9 mouse cellular contexts compared by ENCODE assay signal in genomic region chr14:120762733-120763132, GRCm38 (mm10).
DNase-seq lines count a peak whose midpoint lies in the region; ATAC-seq and TF ChIP-seq lines count a peak whose summit lies in the region.
"Had no signal": no experiment of that assay in that cellular context is flagged by ENCODE, and none has a peak within 500 bp of the region (broad histone marks: within the 10 kb centered on the region; RNA-seq: fewer than 3 reads in every experiment).

No protein-coding gene starts in this region.

- H3K36me3 ChIP-seq in myocyte (ENCODE audit: control insufficient read depth, insufficient read depth), result no peaks in the 10 kb centered on the region
- H3K36me3 ChIP-seq: neural tube, embryonic 13.5 days had no signal

- peak overlapping the region; percentile 30 for H3K4me2 ChIP-seq in myocyte (ENCODE audit: low read depth)
- H3K4me2 ChIP-seq: neural tube, embryonic 13.5 days had no signal

- ATAC-seq in megakaryocyte-erythroid progenitor cell, adult 5-6 weeks (replicated peaks; ENCODE audit: low FRiP score, low TSS enrichment, poor library complexity, severe bottlenecking), result no peak
- ATAC-seq: activated CD4-positive, CD25-positive, alpha-beta regulatory T cell, adult 4 months had no signal

- no peaks in the 10 kb centered on the region for H3K79me2 ChIP-seq in myocyte (ENCODE audit: control insufficient read depth, insufficient read depth)

- TF ChIP-seq POLR2A in myocyte (IDR thresholded peaks at IDR 0.05; ENCODE audit: insufficient read length, low read depth), result no peak

- no peak overlapping the region for H3ac ChIP-seq in myocyte (ENCODE audit: control insufficient read depth, insufficient read length)

- H3K4me3 ChIP-seq in myocyte, result no peak overlapping the region
- H3K4me3 ChIP-seq: neural tube, embryonic 13.5 days had no signal

- DNase-seq in layer of hippocampus, adult 11-12 months (ENCODE audit: low spot score), result peak; percentile 63
- DNase-seq in layer of hippocampus, postnatal 25 days (ENCODE audit: extremely low spot score in 1 of 2, low spot score in 1 of 2), result no peak
- DNase-seq in ZHBTc4 (ENCODE audit: low read depth, low spot score), result peak; percentile 12
- peak; percentile 22 for DNase-seq in heart, postnatal 4 days
- DNase-seq in natural killer cell, adult 2 months (ENCODE audit: low spot score in 2 of 2), result no peak

- H3K27me3 ChIP-seq in myocyte (ENCODE audit: control insufficient read depth, insufficient read depth, insufficient read length), result no peaks in the 10 kb centered on the region
- H3K27me3 ChIP-seq: neural tube, embryonic 13.5 days had no signal

TF ChIP-seq in myocyte, 11 proteins besides CTCF, POLR2A, EP300 and RAD21:
- TF ChIP-seq USF1 (IDR thresholded peaks at IDR 0.05; ENCODE audit: low read depth), result no peak
- TF ChIP-seq REST (IDR thresholded peaks at IDR 0.05; ENCODE audit: insufficient read depth, insufficient read length), result no peak
- TF ChIP-seq MAX (IDR thresholded peaks at IDR 0.05; ENCODE audit: low read depth), result no peak
- no peak for TF ChIP-seq TCF3 (IDR thresholded peaks at IDR 0.05; ENCODE audit: insufficient read length, low read depth)
- TF ChIP-seq E2F4 (IDR thresholded peaks at IDR 0.05; ENCODE audit: insufficient read depth), result no peak
- TF ChIP-seq MYOD1 (IDR thresholded peaks at IDR 0.05; ENCODE audit: control insufficient read depth in 1 of 3, insufficient read length in 2 of 3, low read depth in 2 of 3), result no peak
- no peak for TF ChIP-seq TCF12 (IDR thresholded peaks at IDR 0.05; ENCODE audit: insufficient read depth, poor library complexity, severe bottlenecking)
- no peak for TF ChIP-seq MYOG (IDR thresholded peaks at IDR 0.05; ENCODE audit: control insufficient read depth in 1 of 3, insufficient read depth in 1 of 3, insufficient read length in 2 of 3, low read depth in 2 of 3)
- TF ChIP-seq SRF (IDR thresholded peaks at IDR 0.05; ENCODE audit: control insufficient read depth, insufficient read length, low read depth), result no peak
- no peak for TF ChIP-seq POLR2AphosphoS2 (IDR thresholded peaks at IDR 0.05; ENCODE audit: insufficient read length, low read depth)
- TF ChIP-seq CEBPB (IDR thresholded peaks at IDR 0.05; ENCODE audit: insufficient read depth, poor library complexity, severe bottlenecking), result no peak

Comparison
In these comparisons a context has a peak if more than half of its experiments do, and no peak if none do; other contexts are left out.
1. DNase-seq: peak in layer of hippocampus, adult 11-12 months (single experiment), ZHBTc4 (single experiment) and heart, postnatal 4 days (single experiment); none in layer of hippocampus, postnatal 25 days (0 of 2) and natural killer cell, adult 2 months (0 of 2).